Mouse (Mus musculus) stomach, embryonic 15.5 days (tissue): ENCODE data around the gene Dgkq. TPM values are rescaled to one million over a fixed set of nuclear protein-coding genes. Genes with fewer than 3 reads are reported as not detected.

Experiments used
- ATAC-seq: fragments of 200-750 bp; cut with Nextera tagmentation; 2 replicates; pipeline ENCODE4 v1.8.0; 2017; ENCODE audit warnings: low read depth, moderate number of reproducible peaks, moderate TSS enrichment; ENCODE audit not compliant: insufficient read depth, low FRiP score
- H3K27ac ChIP-seq: fragments of 300-500 bp; sonication (generic); 2 replicates; pipeline ENCODE4 v1.5.1; 2015; ENCODE audit warnings: mild to moderate bottlenecking, inconsistent platforms
- H3K27me3 ChIP-seq: fragments of 300-500 bp; sonication (generic); replicated peaks from 2 replicates; pipeline ENCODE4 v1.6.1; 2015; ENCODE audit warnings: inconsistent platforms
- H3K36me3 ChIP-seq: fragments of 300-500 bp; sonication (generic); 2 replicates; pipeline ENCODE4 v1.6.1; 2015; ENCODE audit warnings: inconsistent platforms
- H3K4me1 ChIP-seq: fragments of 300-500 bp; sonication (generic); 2 replicates; pipeline ENCODE4 v1.6.1; 2015; ENCODE audit warnings: inconsistent platforms
- H3K4me2 ChIP-seq: fragments of 300-500 bp; sonication (generic); 2 replicates; pipeline ENCODE4 v1.6.1; 2015; ENCODE audit warnings: mild to moderate bottlenecking, inconsistent platforms
- H3K4me3 ChIP-seq: fragments of 300-500 bp; sonication (generic); replicated peaks from 2 replicates; pipeline ENCODE4 v1.5.1; 2015; ENCODE audit warnings: inconsistent platforms
- H3K9ac ChIP-seq: fragments of 300-500 bp; sonication (generic); 2 replicates; pipeline ENCODE4 v1.6.1; 2015; ENCODE audit warnings: inconsistent platforms
- H3K9me3 ChIP-seq: fragments of 300-500 bp; sonication (generic); 2 replicates; pipeline ENCODE4 v1.6.1; 2016; ENCODE audit warnings: inconsistent platforms
- WGBS: fragments of 180-500 bp; shearing (Covaris S2); methylation state at CpG from one replicate; pipeline ENCODE4 v1.1.7; 2015; 5-methylcytosine and 5-hydroxymethylcytosine counted together
- polyA plus RNA-seq: library from polyadenylated mRNA; unstranded; fragments of >200 nt; fragmentation: Nextera tagmentation; extraction: Ambion mirVana; gene quantifications from 2 replicates; pipeline ENCODE4 v1.2.1, GENCODE M21; 2015

Dgkq gene
- polyA plus RNA-seq, 1 experiment from 2014 or later, result 10.6 TPM

DNA sequence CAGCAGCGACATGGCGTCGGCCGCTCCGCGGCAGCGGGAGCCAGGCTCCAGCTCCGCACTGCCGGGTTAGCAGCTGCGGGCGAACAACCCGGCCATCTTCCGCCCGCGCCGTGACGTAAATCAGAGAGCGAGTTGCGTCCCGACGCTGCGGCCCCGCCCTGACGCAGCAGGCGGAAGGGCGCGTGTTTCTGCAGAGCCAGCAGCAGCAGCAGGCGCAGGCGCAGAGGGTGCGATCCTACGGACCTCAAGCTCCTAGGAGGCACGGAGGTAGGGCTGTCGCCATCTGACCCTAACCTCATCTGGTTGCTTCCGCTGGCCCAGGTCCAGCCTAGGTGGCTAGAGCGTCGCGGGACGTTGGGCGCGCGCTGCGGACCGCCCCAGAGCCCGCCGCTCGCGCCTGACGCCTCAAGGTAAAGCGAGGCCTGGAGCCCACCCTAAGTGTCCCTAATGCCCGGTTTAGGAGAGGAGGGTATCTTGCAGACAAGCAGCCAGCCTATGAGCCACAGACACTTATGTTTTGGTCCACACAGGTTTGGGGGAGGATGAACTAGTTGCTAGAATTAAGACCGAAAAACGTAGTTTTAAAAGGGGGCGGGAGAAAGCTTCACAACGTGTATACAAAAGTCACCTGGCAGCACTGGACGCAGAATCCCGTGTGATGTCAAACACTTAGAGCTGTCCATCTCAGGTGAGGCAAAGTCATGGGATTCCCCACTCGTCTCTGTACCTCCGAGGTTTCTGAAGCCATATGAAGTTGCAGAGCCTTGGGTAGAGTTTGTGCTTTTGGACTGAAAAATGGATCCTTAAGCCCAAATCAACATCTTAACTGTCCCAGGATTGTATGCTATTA lies 39.6 kb downstream of the Dgkq start, which contains the start of the genes Gak and Tmem175:
Gene Gak (minus strand): TSS at position 122 of the 850 bp plus-strand sequence.
Gene Tmem175 (plus strand): TSS at position 137 of the 850 bp plus-strand sequence.
- Histone ChIP-seq H3K27ac (peak within 1 kb of the TSS; percentile 87), H3K9me3 (no peaks in the 10 kb centered on the region), H3K9ac (peak within 1 kb of the TSS; percentile 97), H3K4me2 (peak within 1 kb of the TSS; percentile 78), H3K4me1 (0 out of 2 replicates have a peak, but pooled peaks cover 3% of the 10 kb centered on the region), H3K36me3 (no peaks in the 10 kb centered on the region), H3K4me3 (peak within 1 kb of the TSS; percentile 96), H3K27me3 (no peaks in the 10 kb centered on the region)
- ATAC-seq, result peak; percentile 96
- under 1% methylated on average over 58 of the region's 58 CpGs for WGBS

GRCm38 (mm10) chr5:108628891-108629633 lies 40.4 kb downstream of the Dgkq start:
- Histone ChIP-seq H3K36me3 (no peaks in the 10 kb centered on the region), H3K4me1 (0 out of 2 replicates have a peak, but pooled peaks cover 3% of the 10 kb centered on the region), H3K9ac (peak overlapping the region; percentile 97), H3K27ac (peak overlapping the region; percentile 87), H3K4me2 (peak overlapping the region; percentile 78), H3K27me3 (no peaks in the 10 kb centered on the region), H3K9me3 (no peaks in the 10 kb centered on the region), H3K4me3 (peak overlapping the region; percentile 96)
- peak; percentile 82 for ATAC-seq
- 1% methylated on average over 31 of the region's 32 CpGs for WGBS

GRCm38 (mm10) chr5:108626050-108626660 lies 43.3 kb downstream of the Dgkq start:
- no peaks in the 10 kb centered on the region for H3K27me3 ChIP-seq
- 83% methylated on average over 4 of the region's 4 CpGs for WGBS
- no peak overlapping the region for H3K4me3 ChIP-seq
- no peak overlapping the region for H3K27ac ChIP-seq
- H3K4me2 ChIP-seq, result no peak overlapping the region
- no peak overlapping the region for H3K9ac ChIP-seq
- ATAC-seq, result no peak
- H3K4me1 ChIP-seq, result 0 out of 2 replicates have a peak, but pooled peaks cover 3% of the 10 kb centered on the region
- peaks cover 18% of the 10 kb centered on the region for H3K36me3 ChIP-seq
- no peaks in the 10 kb centered on the region for H3K9me3 ChIP-seq

DNA sequence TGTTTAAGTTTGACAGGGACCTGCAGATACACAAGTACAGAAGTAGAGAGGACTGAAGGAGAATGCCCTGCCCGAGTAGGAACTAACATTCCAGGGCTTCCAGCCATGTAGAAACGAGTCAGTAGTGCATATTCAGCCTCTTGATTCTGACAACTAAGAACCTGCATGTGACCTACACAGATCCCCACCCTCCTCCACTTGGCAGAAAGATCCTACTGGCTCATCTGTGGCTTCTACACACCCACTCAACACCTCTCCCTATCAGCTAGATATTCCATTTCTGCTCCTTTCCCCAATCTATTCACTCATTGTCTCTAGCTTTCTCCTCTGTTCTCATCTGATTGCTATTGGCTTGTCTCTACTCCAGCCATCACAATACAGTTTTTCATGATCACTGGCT lies 47.6 kb downstream of the Dgkq start:
- WGBS, result 78% methylated on average over 2 of the region's 2 CpGs
- no peak overlapping the region for H3K9ac ChIP-seq
- H3K27me3 ChIP-seq, result no peaks in the 10 kb centered on the region
- ATAC-seq, result no peak
- H3K4me2 ChIP-seq, result no peak overlapping the region
- 0 out of 2 replicates have a peak, but pooled peaks cover 2% of the 10 kb centered on the region for H3K4me1 ChIP-seq
- H3K9me3 ChIP-seq, result no peaks in the 10 kb centered on the region
- peaks cover 22% of the 10 kb centered on the region for H3K36me3 ChIP-seq
- no peak overlapping the region for H3K4me3 ChIP-seq
- no peak overlapping the region for H3K27ac ChIP-seq

- ATAC-seq, result no peak
- H3K36me3 ChIP-seq, result peaks cover 63% of the 10 kb centered on the region
Measured at GRCm38 (mm10) chr5:108610426-108610825, 59.0 kb downstream of the Dgkq start.

GRCm38 (mm10) chr5:108602537-108602936 lies 66.9 kb downstream of the Dgkq start:
- 91% methylated on average over 9 of the region's 9 CpGs for WGBS
- Histone ChIP-seq H3K4me2 (no peak overlapping the region), H3K36me3 (peaks cover 67% of the 10 kb centered on the region)

More at GRCm38 (mm10) chr5:108610426-108610825, 59.0 kb downstream of the Dgkq start:
- 100% methylated on average over 1 of the region's 1 CpGs for WGBS
- no peak overlapping the region for H3K4me2 ChIP-seq
- H3K9ac ChIP-seq, result no peak overlapping the region
- no peak overlapping the region for H3K4me3 ChIP-seq
- H3K4me1 ChIP-seq, result no peaks in the 10 kb centered on the region
- H3K9me3 ChIP-seq, result no peaks in the 10 kb centered on the region
- H3K27me3 ChIP-seq, result no peaks in the 10 kb centered on the region
- no peak overlapping the region for H3K27ac ChIP-seq

DNA sequence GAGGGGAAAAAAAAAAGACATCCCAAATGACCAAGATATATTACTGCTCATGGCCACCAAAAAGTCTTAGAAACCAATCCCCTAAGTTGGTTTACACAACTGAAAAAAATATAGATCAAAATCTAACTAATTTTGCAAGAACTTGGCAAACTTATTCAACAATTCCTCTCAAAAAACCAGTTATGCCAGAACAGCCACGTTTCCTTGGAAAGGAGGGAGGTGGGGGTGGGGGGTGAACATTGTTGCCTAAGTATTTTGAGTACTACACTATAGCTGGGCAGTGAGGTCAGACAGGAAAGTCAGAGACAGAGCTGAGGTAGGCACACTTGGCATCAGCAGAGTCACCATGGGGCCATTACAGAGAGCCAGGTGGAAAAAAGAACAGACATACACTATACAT lies 69.5 kb downstream of the Dgkq start:
- Histone ChIP-seq H3K27ac (no peak overlapping the region), H3K36me3 (peaks cover 76% of the 10 kb centered on the region), H3K9ac (no peak overlapping the region), H3K27me3 (no peaks in the 10 kb centered on the region), H3K9me3 (no peaks in the 10 kb centered on the region), H3K4me3 (no peak overlapping the region), H3K4me1 (no peaks in the 10 kb centered on the region), H3K4me2 (no peak overlapping the region)
- ATAC-seq, result no peak
- WGBS, result 66% methylated on average over 1 of the region's 1 CpGs

More at GRCm38 (mm10) chr5:108602537-108602936, 66.9 kb downstream of the Dgkq start:
- Histone ChIP-seq H3K9me3 (no peaks in the 10 kb centered on the region), H3K27ac (no peak overlapping the region), H3K9ac (no peak overlapping the region), H3K4me1 (no peaks in the 10 kb centered on the region), H3K4me3 (no peak overlapping the region), H3K27me3 (no peaks in the 10 kb centered on the region)
- no peak for ATAC-seq

Other genes with a start within 250 kb of the Dgkq start
- gene Atp5k, start 235.2 kb downstream of the Dgkq start, polyA plus RNA-seq, result 401 and 426 TPM in 2 replicates
- gene Mfsd7a, start 220.8 kb downstream of the Dgkq start, polyA plus RNA-seq, result 0.52 and 0.69 TPM in 2 replicates
- 17.7 and 19.1 TPM in 2 replicates for gene Pcgf3, start 208.4 kb downstream of the Dgkq start, polyA plus RNA-seq
- gene Cplx1, start 119.6 kb downstream of the Dgkq start, polyA plus RNA-seq, result 2.6 and 3.0 TPM in 2 replicates
- 48.8 and 59.5 TPM in 2 replicates for gene Gak, start 39.9 kb downstream of the Dgkq start, polyA plus RNA-seq
- 23.9 and 26.5 TPM in 2 replicates for gene Tmem175, start 39.9 kb downstream of the Dgkq start, polyA plus RNA-seq
- gene Idua, start 9.3 kb downstream of the Dgkq start, polyA plus RNA-seq, result 13.4 and 13.9 TPM in 2 replicates
- gene Slc26a1, start 5.9 kb upstream of the Dgkq start, polyA plus RNA-seq, result 2.3 and 2.6 TPM in 2 replicates
- gene Fgfrl1, start 22.7 kb upstream of the Dgkq start, polyA plus RNA-seq, result 25.9 and 26.4 TPM in 2 replicates
- gene Rnf212, start 105.3 kb upstream of the Dgkq start, polyA plus RNA-seq, result 0.22 and 0.39 TPM in 2 replicates
- gene Tmed11, start 125.7 kb upstream of the Dgkq start, polyA plus RNA-seq, result 4.3 and 5.8 TPM in 2 replicates
- 0.01 and 0.04 TPM in 2 replicates for gene Vmn2r8, start 139.2 kb upstream of the Dgkq start, polyA plus RNA-seq
- gene Vmn2r9, start 182.9 kb upstream of the Dgkq start, polyA plus RNA-seq, result not detected in 2 replicates